Mouse (Mus musculus) embryonic stem cell, embryonic (primary cell): ENCODE results near the gene Cdh23.

Experiments used
- CTCF ChIA-PET, 4 experiments: fragments of 300-600 bp in 2 of 4; fragments of 350-600 bp in 2 of 4; sonication (Branson Sonifier 250); formaldehyde crosslinking; loops; one replicate each; lab custom pipeline; 2022; ENCODE audit warnings: inconsistent platforms in 2 of 4; lab: Charles Lee
- POLR2A ChIA-PET, 4 experiments: fragments of 300-600 bp in 2 of 4; fragments of 350-600 bp in 2 of 4; sonication (Branson Sonifier 250); formaldehyde crosslinking; loops; one replicate each; lab custom pipeline; 2022; ENCODE audit warnings: antibody characterized with exemption in 4 of 4, inconsistent platforms in 1 of 4; lab: Charles Lee

Cdh23 gene

GRCm38 (mm10) chr10:60442321-60442720 is 254.0 kb downstream of the Cdh23 start:
- ChIA-PET POLR2A (no interaction called here), CTCF (interaction anchor here in 2 of 4 experiments (0.6 to 1.2 kb wide), 4 partner anchors 13 to 281 kb away, joined by 3 to 5 read pairs (median 3); no protein-coding TSS in a partner anchor)

- ChIA-PET POLR2A (interaction anchor here in 3 of 4 experiments (0.6 to 1.4 kb wide), 6 partner anchors 13 to 632 kb away, joined by 3 read pairs; no protein-coding TSS in a partner anchor), CTCF (interaction anchor here in 3 of 4 experiments (0.5 to 1.9 kb wide), 6 partner anchors 13 to 310 kb away, joined by 3 to 9 read pairs (median 4); no protein-coding TSS in a partner anchor)
Measured at GRCm38 (mm10) chr10:60432679-60433078, 263.6 kb downstream of the Cdh23 start.

DNA sequence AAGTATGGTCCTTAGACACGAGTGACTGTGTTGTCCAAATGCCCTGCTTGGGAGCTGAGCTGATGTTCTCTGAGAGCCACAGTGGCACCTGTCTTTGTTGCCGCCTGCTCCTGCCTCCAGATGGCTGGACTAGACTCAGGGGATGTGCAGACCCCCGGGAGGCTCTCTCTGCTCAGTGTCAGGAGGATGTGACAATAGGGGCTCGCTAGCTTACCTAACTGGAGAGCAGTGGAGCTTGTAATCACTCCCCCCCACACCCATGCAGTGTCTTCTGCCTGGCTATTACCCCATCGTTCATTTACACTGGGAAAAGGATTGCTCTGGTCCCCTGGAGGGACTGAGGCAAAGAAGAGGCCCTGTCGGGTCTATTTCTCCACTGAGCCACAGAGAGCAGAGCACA is 265.7 kb downstream of the Cdh23 start:
- ChIA-PET CTCF (interaction anchor here in 3 of 4 experiments (0.6 to 2.8 kb wide), 4 partner anchors 12 to 330 kb away, joined by 3 to 15 read pairs (median 8); no protein-coding TSS in a partner anchor), POLR2A (interaction anchor here in 1 of 4 experiments (0.6 to 1.0 kb wide), 2 partner anchors 11 to 56 kb away, joined by 3 to 5 read pairs; no protein-coding TSS in a partner anchor)

- CTCF ChIA-PET = interaction anchor here (0.6 to 2.8 kb wide), 6 partner anchors 11 to 330 kb away, joined by 3 to 15 read pairs (median 3); partner anchors contain the start of gene Slc29a3 (in 1 of the 4)
- POLR2A ChIA-PET = interaction anchor here in 1 of 4 experiments (1.0 kb wide), 1 partner anchor 10 kb away, joined by 3 read pairs; no protein-coding TSS in a partner anchor
Measured at GRCm38 (mm10) chr10:60430001-60430400, 266.3 kb downstream of the Cdh23 start.

DNA sequence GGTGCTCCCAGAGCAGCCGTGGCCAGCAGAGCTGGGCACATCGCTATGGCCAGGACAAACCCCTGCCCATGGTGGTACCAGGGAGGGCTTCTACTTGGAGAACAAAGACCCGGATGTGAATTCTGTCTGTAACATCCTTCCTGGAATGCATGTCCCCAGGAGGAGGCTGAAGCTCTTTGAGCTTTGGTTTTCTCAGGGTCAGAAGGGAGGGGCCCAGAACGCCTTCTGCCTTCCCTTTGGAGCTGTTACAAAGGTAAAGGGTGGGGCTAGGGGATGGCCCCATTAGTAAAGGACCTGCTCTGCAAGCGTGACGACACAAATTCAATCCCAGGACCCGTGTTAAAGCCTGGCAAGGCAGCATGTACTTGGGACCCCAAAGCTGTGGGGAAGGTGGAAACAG is 273.5 kb downstream of the Cdh23 start:
- POLR2A ChIA-PET = interaction anchor here in 2 of 4 experiments (0.5 to 1.0 kb wide), 2 partner anchors 330 to 723 kb away, joined by 3 to 7 read pairs; partner anchors contain the start of gene Slc29a3 (in 1 of the 2)
- CTCF ChIA-PET = interaction anchor here (0.5 to 2.5 kb wide), 15 partner anchors 9 to 751 kb away, joined by 3 to 10 read pairs (median 3); no protein-coding TSS in a partner anchor

GRCm38 (mm10) chr10:60419624-60420023 is 276.7 kb downstream of the Cdh23 start:
- POLR2A ChIA-PET = interaction anchor here in 1 of 4 experiments (0.7 to 1.1 kb wide), 2 partner anchors 11 to 13 kb away, joined by 3 read pairs; no protein-coding TSS in a partner anchor
- CTCF ChIA-PET = interaction anchor here in 3 of 4 experiments (0.7 to 3.3 kb wide), 12 partner anchors 10 to 341 kb away, joined by 3 to 15 read pairs (median 4); no protein-coding TSS in a partner anchor

GRCm38 (mm10) chr10:60418137-60418536 is 278.2 kb downstream of the Cdh23 start:
- ChIA-PET POLR2A (interaction anchor here in 1 of 4 experiments (1.0 kb wide), 1 partner anchor 113 kb away, joined by 3 read pairs; no protein-coding TSS in a partner anchor), CTCF (interaction anchor here (0.6 to 3.3 kb wide), 19 partner anchors 11 to 342 kb away, joined by 3 to 15 read pairs (median 5); partner anchors contain the start of gene Vsir (in 1 of the 4))

DNA sequence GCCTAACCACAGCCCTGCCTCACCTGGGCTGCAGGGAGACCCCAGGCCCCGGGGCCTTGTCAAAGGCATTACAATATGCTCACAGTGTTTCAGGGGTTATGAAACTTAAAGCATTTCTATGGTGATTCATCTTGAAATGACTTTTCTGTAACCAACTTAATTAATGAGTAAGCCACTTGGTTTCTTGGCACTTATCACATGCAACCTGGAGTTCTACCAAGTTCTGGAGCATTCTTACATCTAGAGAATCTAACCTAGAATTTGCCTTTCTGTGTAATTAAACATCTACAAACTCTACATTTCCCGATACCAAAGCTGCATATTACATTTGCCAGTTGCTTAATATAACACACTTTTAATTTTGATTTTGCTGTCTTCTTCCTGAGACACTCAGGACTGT is 279.2 kb downstream of the Cdh23 start:
- POLR2A ChIA-PET = no interaction called here

GRCm38 (mm10) chr10:60413756-60414155 is 282.5 kb downstream of the Cdh23 start:
- CTCF ChIA-PET = interaction anchor here in 3 of 4 experiments (0.7 to 2.3 kb wide), 4 partner anchors 81 to 339 kb away, joined by 3 to 6 read pairs (median 4); partner anchors contain the start of gene Slc29a3 (in 1 of the 3)
- POLR2A ChIA-PET = interaction anchor here in 1 of 4 experiments (0.8 kb wide), 1 partner anchor 63 kb away, joined by 3 read pairs; no protein-coding TSS in a partner anchor

More for the DNA sequence above, 279.2 kb downstream of the Cdh23 start:
- CTCF ChIA-PET = interaction anchor here in 3 of 4 experiments (0.6 to 2.3 kb wide), 7 partner anchors 50 to 630 kb away, joined by 3 to 8 read pairs (median 4); no protein-coding TSS in a partner anchor

DNA sequence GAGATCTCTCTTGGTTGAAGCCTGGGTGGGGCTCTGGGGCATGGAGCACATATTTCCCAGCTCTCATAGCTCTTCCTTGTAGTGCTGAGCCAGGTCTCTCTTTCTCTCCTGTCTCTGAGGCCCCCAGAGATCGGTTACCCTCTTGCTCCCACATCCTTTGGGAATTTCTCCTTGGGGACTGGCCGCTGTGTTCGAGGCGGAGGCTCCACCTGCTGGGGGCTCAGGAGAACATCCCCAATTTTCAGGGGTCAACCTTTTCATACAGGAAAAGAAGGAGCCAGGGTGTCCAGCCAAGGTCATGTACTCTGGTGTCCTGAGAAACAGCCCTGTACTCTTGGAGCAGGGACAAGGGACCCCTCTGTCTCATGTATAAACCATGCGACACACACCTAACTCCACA is 284.5 kb downstream of the Cdh23 start:
- ChIA-PET POLR2A (no interaction called here), CTCF (interaction anchor here (0.5 to 2.6 kb wide), 11 partner anchors 11 to 349 kb away, joined by 3 to 17 read pairs (median 5); partner anchors contain the start of genes Slc29a3 (in 1 of the 4) and Vsir (in 1 of the 4))

- POLR2A ChIA-PET = interaction anchor here in 1 of 4 experiments (0.6 kb wide), 1 partner anchor 108 kb away, joined by 3 read pairs; no protein-coding TSS in a partner anchor
- CTCF ChIA-PET = interaction anchor here (0.6 to 1.7 kb wide), 11 partner anchors 14 to 664 kb away, joined by 3 to 8 read pairs (median 3); no protein-coding TSS in a partner anchor
Measured at GRCm38 (mm10) chr10:60407831-60408230, 288.5 kb downstream of the Cdh23 start.

GRCm38 (mm10) chr10:60405460-60406177 is 290.7 kb downstream of the Cdh23 start:
- CTCF ChIA-PET = interaction anchor here in 2 of 4 experiments (0.6 to 1.9 kb wide), 6 partner anchors 58 to 374 kb away, joined by 3 to 8 read pairs (median 5); no protein-coding TSS in a partner anchor

GRCm38 (mm10) chr10:60400507-60401295 is 295.6 kb downstream of the Cdh23 start:
- POLR2A ChIA-PET = interaction anchor here in 2 of 4 experiments (0.7 to 1.0 kb wide), 2 partner anchors 54 to 288 kb away, joined by 3 to 4 read pairs; partner anchors contain the start of gene Vsir (in 1 of the 2)
- CTCF ChIA-PET = interaction anchor here in 2 of 4 experiments (0.8 to 1.2 kb wide), 3 partner anchors 29 to 296 kb away, joined by 3 to 4 read pairs (median 3); no protein-coding TSS in a partner anchor

More at GRCm38 (mm10) chr10:60405460-60406177, 290.7 kb downstream of the Cdh23 start:
- POLR2A ChIA-PET = interaction anchor here in 1 of 4 experiments (0.6 kb wide), 1 partner anchor 15 kb away, joined by 4 read pairs; no protein-coding TSS in a partner anchor

GRCm38 (mm10) chr10:60399449-60399848 is 296.8 kb downstream of the Cdh23 start, which contains the start of gene Gm17455:
TSS of gene Gm17455 (plus strand) at chr10:60399726.
- CTCF ChIA-PET = interaction anchor here in 2 of 4 experiments (0.6 to 0.8 kb wide), 2 partner anchors 31 to 131 kb away, joined by 3 to 4 read pairs; no protein-coding TSS in a partner anchor
- POLR2A ChIA-PET = no interaction called here

DNA sequence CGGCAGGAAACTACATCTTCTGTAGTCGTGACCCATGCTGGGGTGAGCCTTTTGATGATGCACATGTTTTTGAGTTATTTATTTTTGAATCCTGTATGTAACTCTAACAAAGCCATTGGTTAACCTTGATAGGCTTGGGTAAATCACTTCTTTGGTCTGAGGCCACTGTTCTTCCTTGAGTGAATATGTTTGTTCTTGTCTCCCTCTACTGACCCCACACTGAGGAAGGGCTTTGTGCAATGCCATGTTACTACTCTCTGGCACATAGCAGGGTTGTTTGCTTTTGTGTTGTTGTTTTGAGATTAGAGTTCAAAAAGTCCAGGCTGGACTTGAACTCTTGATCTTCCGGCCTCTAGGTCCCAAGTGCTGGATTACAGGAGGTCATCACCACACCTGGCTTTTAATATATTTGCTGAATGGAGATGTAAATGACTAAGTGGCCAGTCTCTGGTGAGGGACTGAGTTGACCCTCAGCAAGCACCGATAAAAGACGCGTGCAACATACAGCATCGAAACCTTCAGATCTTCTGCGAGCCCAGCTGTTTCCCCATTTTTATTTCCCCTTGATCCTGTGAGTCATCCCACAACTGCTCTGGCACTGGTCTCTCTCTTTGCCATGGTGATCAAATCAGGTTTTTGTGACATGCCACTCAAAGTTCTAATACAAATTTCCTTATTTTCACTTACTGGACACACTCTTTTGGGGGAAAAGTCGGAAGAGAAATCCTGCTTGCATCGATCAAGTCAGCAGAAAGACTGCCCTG is 298.1 kb downstream of the Cdh23 start:
- ChIA-PET POLR2A (no interaction called here), CTCF (no interaction called here)

GRCm38 (mm10) chr10:60395605-60396004 is 300.7 kb downstream of the Cdh23 start:
- CTCF ChIA-PET = interaction anchor here in 1 of 4 experiments (0.7 kb wide), 1 partner anchor 17 kb away, joined by 3 read pairs; no protein-coding TSS in a partner anchor
- POLR2A ChIA-PET = no interaction called here
